12 mouse cellular contexts compared by ENCODE assay signal in genomic region chr16:24886346-24886745, GRCm38 (mm10).
DNase-seq lines count a peak whose midpoint lies in the region; ATAC-seq and TF ChIP-seq lines count a peak whose summit lies in the region.
"Had no signal": no experiment of that assay in that cellular context is flagged by ENCODE, and none has a peak within 500 bp of the region (broad histone marks: within the 10 kb centered on the region; RNA-seq: fewer than 3 reads in every experiment).

No protein-coding gene starts in this region.

- H3K4me3 ChIP-seq in embryonic facial prominence, embryonic 13.5 days = no peak overlapping the region
- H3K4me3 ChIP-seq in embryonic facial prominence, embryonic 10.5 days = no peak overlapping the region
- no peak overlapping the region for H3K4me3 ChIP-seq in thymus, adult 2 months (ENCODE audit: control insufficient read depth, insufficient read depth, low read length)
- no peak overlapping the region for H3K4me3 ChIP-seq in hindbrain, embryonic 16.5 days (ENCODE audit: low read length)
- H3K4me3 ChIP-seq: heart, adult 2 months; layer of hippocampus, adult 2 months; liver, embryonic 13.5 days had no signal

- H3K27ac ChIP-seq in embryonic facial prominence, embryonic 13.5 days = 0 out of 2 replicates have a peak overlapping the region, but pooled peaks have one; percentile 2
- no peak overlapping the region for H3K27ac ChIP-seq in embryonic facial prominence, embryonic 10.5 days (replicated peaks)
- peak overlapping the region; percentile 64 for H3K27ac ChIP-seq in thymus, adult 2 months (ENCODE audit: control insufficient read depth, insufficient read depth, low read length)
- no peak overlapping the region for H3K27ac ChIP-seq in hindbrain, embryonic 16.5 days (ENCODE audit: low read depth, low read length)
- H3K27ac ChIP-seq: heart, adult 2 months; layer of hippocampus, adult 2 months; liver, embryonic 13.5 days; stomach, postnatal 0 days had no signal

- no peak for TF ChIP-seq POLR2A in thymus, adult 2 months (IDR thresholded peaks at IDR 0.05; ENCODE audit: control insufficient read depth, extremely low read depth, insufficient read depth, low read length, poor library complexity)

- TF ChIP-seq CTCF in thymus, adult 2 months (IDR thresholded peaks at IDR 0.05; ENCODE audit: borderline replicate concordance, control insufficient read depth, extremely low read depth, insufficient read depth, low read length, poor library complexity) = no peak

- no peaks in the 10 kb centered on the region for H3K27me3 ChIP-seq in embryonic facial prominence, embryonic 13.5 days
- H3K27me3 ChIP-seq in embryonic facial prominence, embryonic 10.5 days (replicated peaks; ENCODE audit: low read depth, poor library complexity, severe bottlenecking) = no peaks in the 10 kb centered on the region
- no peaks in the 10 kb centered on the region for H3K27me3 ChIP-seq in thymus, adult 2 months (ENCODE audit: control insufficient read depth, insufficient read depth, low read length)
- no peaks in the 10 kb centered on the region for H3K27me3 ChIP-seq in hindbrain, embryonic 16.5 days (replicated peaks; ENCODE audit: control insufficient read depth, insufficient read depth, low read length)
- H3K27me3 ChIP-seq: liver, embryonic 13.5 days had no signal

- 18% methylated on average over 3 of the region's 3 CpGs for WGBS in embryonic facial prominence, embryonic 13.5 days
- 49% methylated on average over 3 of the region's 3 CpGs for WGBS in embryonic facial prominence, embryonic 10.5 days
- 67% methylated on average over 3 of the region's 3 CpGs for WGBS in thymus, adult 2 months
- 54% methylated on average over 3 of the region's 3 CpGs for WGBS in hindbrain, embryonic 16.5 days

- H3K36me3 ChIP-seq in embryonic facial prominence, embryonic 13.5 days = 0 out of 2 replicates have a peak, but pooled peaks cover 9% of the 10 kb centered on the region
- 0 out of 2 replicates have a peak, but pooled peaks cover 2% of the 10 kb centered on the region for H3K36me3 ChIP-seq in embryonic facial prominence, embryonic 10.5 days (replicated peaks)
- no peaks in the 10 kb centered on the region for H3K36me3 ChIP-seq in thymus, adult 2 months (ENCODE audit: control insufficient read depth, insufficient read depth, low read length)
- H3K36me3 ChIP-seq in hindbrain, embryonic 16.5 days (ENCODE audit: control insufficient read depth, insufficient read depth, low read length) = no peaks in the 10 kb centered on the region
- H3K36me3 ChIP-seq: liver, embryonic 13.5 days had no signal

- H3K9me3 ChIP-seq in embryonic facial prominence, embryonic 13.5 days = no peaks in the 10 kb centered on the region
- H3K9me3 ChIP-seq in embryonic facial prominence, embryonic 10.5 days = no peaks in the 10 kb centered on the region
- H3K9me3 ChIP-seq in hindbrain, embryonic 16.5 days (ENCODE audit: control insufficient read depth, low read length) = no peaks in the 10 kb centered on the region
- H3K9me3 ChIP-seq: liver, embryonic 13.5 days had no signal

- DNase-seq in embryonic facial prominence, embryonic 10.5 days (ENCODE audit: low spot score) = no peak
- peak; percentile 21 for DNase-seq in thymus, adult 2 months
- DNase-seq in thymus, adult 18-20 months = no peak
- DNase-seq in kidney, adult 8-10 months = peak; percentile 48 to 64
- peak; percentile 29 to 33 for DNase-seq in thymus, postnatal 36 days
- DNase-seq in T-cell, adult 2 months (ENCODE audit: low spot score) = no peak
- DNase-seq: liver, embryonic 13.5 days had no signal

- H3K9ac ChIP-seq in embryonic facial prominence, embryonic 13.5 days = no peak overlapping the region
- no peak overlapping the region for H3K9ac ChIP-seq in hindbrain, embryonic 16.5 days (ENCODE audit: low read depth, low read length)
- H3K9ac ChIP-seq: liver, embryonic 13.5 days had no signal

- no peak for ATAC-seq in embryonic facial prominence, embryonic 13.5 days (ENCODE audit: insufficient number of reproducible peaks, insufficient read depth, low FRiP score, low TSS enrichment, low read depth)
- no peak for ATAC-seq in hindbrain, embryonic 16.5 days

- peaks cover 16% of the 10 kb centered on the region for H3K4me1 ChIP-seq in embryonic facial prominence, embryonic 13.5 days
- peaks cover 18% of the 10 kb centered on the region for H3K4me1 ChIP-seq in embryonic facial prominence, embryonic 10.5 days
- peaks cover 19% of the 10 kb centered on the region for H3K4me1 ChIP-seq in thymus, adult 2 months (replicated peaks; ENCODE audit: control insufficient read depth, insufficient read depth, low read length)
- no peaks in the 10 kb centered on the region; the same call in 1 of the 2 replicates for H3K4me1 ChIP-seq in hindbrain, embryonic 16.5 days (ENCODE audit: control insufficient read depth, insufficient read depth, low read depth, low read length)
- H3K4me1 ChIP-seq: liver, embryonic 13.5 days had no signal

- no peak overlapping the region for H3K4me2 ChIP-seq in embryonic facial prominence, embryonic 13.5 days
- H3K4me2 ChIP-seq in hindbrain, embryonic 16.5 days (ENCODE audit: low read length) = no peak overlapping the region
- H3K4me2 ChIP-seq: liver, embryonic 13.5 days had no signal

Comparison
In these comparisons a context has a peak if more than half of its experiments do, and no peak if none do; other contexts are left out.
1. H3K27ac ChIP-seq: peak in embryonic facial prominence, embryonic 13.5 days (single experiment) and thymus, adult 2 months (single experiment); none in embryonic facial prominence, embryonic 10.5 days (single experiment) and hindbrain, embryonic 16.5 days (single experiment).
2. DNase-seq: peak in thymus, adult 2 months (single experiment), kidney, adult 8-10 months (2 of 2) and thymus, postnatal 36 days (2 of 2); none in embryonic facial prominence, embryonic 10.5 days (single experiment), thymus, adult 18-20 months (0 of 2) and T-cell, adult 2 months (single experiment).